ENCODE assay signal across 23 mouse cellular contexts in genomic region chr11:95994151-95994550, GRCm38 (mm10). TPM values are rescaled to one million over a fixed set of nuclear protein-coding genes. Genes with fewer than 3 reads are reported as not detected.
DNase-seq lines count a peak whose midpoint lies in the region; ATAC-seq and TF ChIP-seq lines count a peak whose summit lies in the region.
"Had no signal": no experiment of that assay in that cellular context is flagged by ENCODE, and none has a peak within 500 bp of the region (broad histone marks: within the 10 kb centered on the region; RNA-seq: fewer than 3 reads in every experiment).

No protein-coding gene starts in this region.

- no peak overlapping the region for H3K4me2 ChIP-seq in kidney, embryonic 15.5 days
- no peak overlapping the region for H3K4me2 ChIP-seq in embryonic facial prominence, embryonic 12.5 days (replicated peaks)
- H3K4me2 ChIP-seq: forebrain, embryonic 15.5 days; heart, embryonic 15.5 days; liver, embryonic 12.5 days; neural tube, embryonic 12.5 days had no signal

- H3K9ac ChIP-seq in kidney, embryonic 15.5 days, result 0 out of 2 replicates have a peak overlapping the region, but pooled peaks have one; percentile 8
- no peak overlapping the region for H3K9ac ChIP-seq in ES-Bruce4 (ENCODE audit: low read depth, poor library complexity, severe bottlenecking)
- no peak overlapping the region for H3K9ac ChIP-seq in embryonic facial prominence, embryonic 12.5 days
- H3K9ac ChIP-seq: forebrain, embryonic 15.5 days; heart, embryonic 15.5 days; liver, embryonic 12.5 days; neural tube, embryonic 12.5 days had no signal

- H3K27me3 ChIP-seq in kidney, embryonic 15.5 days, result no peaks in the 10 kb centered on the region
- no peaks in the 10 kb centered on the region for H3K27me3 ChIP-seq in E14TG2a.4 (ENCODE audit: insufficient read depth, low read length)
- no peaks in the 10 kb centered on the region for H3K27me3 ChIP-seq in ES-Bruce4 (ENCODE audit: control insufficient read depth, insufficient read depth, low read length, poor library complexity, severe bottlenecking)
- H3K27me3 ChIP-seq in embryonic facial prominence, embryonic 12.5 days, result no peaks in the 10 kb centered on the region
- H3K27me3 ChIP-seq: forebrain, embryonic 15.5 days; heart, embryonic 15.5 days; liver, embryonic 12.5 days; neural tube, embryonic 12.5 days had no signal

- ATAC-seq in kidney, embryonic 15.5 days (replicated peaks; ENCODE audit: low FRiP score), result no peak
- ATAC-seq in embryonic facial prominence, embryonic 12.5 days (ENCODE audit: insufficient number of reproducible peaks, insufficient read depth, low FRiP score, low TSS enrichment), result no peak
- ATAC-seq: forebrain, embryonic 15.5 days; liver, embryonic 12.5 days had no signal

- no peak for DNase-seq in kidney, adult 9 months
- DNase-seq in left cerebral cortex, postnatal 10 days (ENCODE audit: extremely low spot score in 1 of 2, low spot score in 2 of 2), result no peak
- no peak for DNase-seq in adrenal gland, adult 8-10 months
- DNase-seq: adrenal gland, postnatal 36 days; cerebellum, adult 9-11 months; kidney, postnatal 36 days; right cerebral cortex, postnatal 14 days; thymus, postnatal 14 days had no signal

- intact Hi-C loops in left cerebral cortex, postnatal 10 days (cut with DNase I), result no loop called here

- no peak overlapping the region for H3K4me3 ChIP-seq in kidney, embryonic 15.5 days (replicated peaks)
- peak overlapping the region; percentile 57; the same call in 1 of the 2 replicates for H3K4me3 ChIP-seq in E14TG2a.4 (replicated peaks; ENCODE audit: low read length)
- 0 out of 2 replicates have a peak overlapping the region, but pooled peaks have one; percentile 8 for H3K4me3 ChIP-seq in ES-Bruce4 (ENCODE audit: low read depth, low read length)
- no peak overlapping the region for H3K4me3 ChIP-seq in embryonic facial prominence, embryonic 12.5 days
- H3K4me3 ChIP-seq: forebrain, embryonic 15.5 days; heart, embryonic 15.5 days; liver, embryonic 12.5 days; megakaryocyte, embryonic 14.5 days; neural tube, embryonic 12.5 days had no signal

- TF ChIP-seq EP300 in ES-Bruce4 (IDR thresholded peaks at IDR 0.05; ENCODE audit: insufficient read depth, low read depth, low read length), result no peak

- no peak for TF ChIP-seq POLR2A in ES-Bruce4 (IDR thresholded peaks at IDR 0.05; ENCODE audit: insufficient read depth, low read length)

- H3K27ac ChIP-seq in kidney, embryonic 15.5 days, result peak overlapping the region; percentile 97; the same call in 1 of the 2 replicates
- H3K27ac ChIP-seq in ES-Bruce4 (ENCODE audit: insufficient read depth, low read length), result peak overlapping the region; percentile 94
- 0 out of 2 replicates have a peak overlapping the region, but pooled peaks have one; percentile 23 for H3K27ac ChIP-seq in embryonic facial prominence, embryonic 12.5 days
- H3K27ac ChIP-seq: forebrain, embryonic 15.5 days; heart, embryonic 15.5 days; liver, embryonic 12.5 days; neural tube, embryonic 12.5 days had no signal

- peaks cover 40% of the 10 kb centered on the region for H3K36me3 ChIP-seq in kidney, embryonic 15.5 days
- H3K36me3 ChIP-seq in E14TG2a.4 (ENCODE audit: insufficient read depth, low read length) (peaks cover 81% of the 10 kb centered on the region), ES-Bruce4 (ENCODE audit: control insufficient read depth, insufficient read depth, low read length, poor library complexity, severe bottlenecking) (peaks cover 28% of the 10 kb centered on the region)
- H3K36me3 ChIP-seq in embryonic facial prominence, embryonic 12.5 days, result peaks cover 14% of the 10 kb centered on the region
- H3K36me3 ChIP-seq: forebrain, embryonic 15.5 days; heart, embryonic 15.5 days had no signal

- peaks cover 67% of the 10 kb centered on the region for H3K4me1 ChIP-seq in kidney, embryonic 15.5 days
- H3K4me1 ChIP-seq in E14TG2a.4 (replicated peaks; ENCODE audit: low read depth, low read length) (peaks cover 84% of the 10 kb centered on the region), ES-Bruce4 (ENCODE audit: control insufficient read depth, insufficient read depth, low read length) (peaks cover 4% of the 10 kb centered on the region)
- H3K4me1 ChIP-seq in embryonic facial prominence, embryonic 12.5 days, result peaks cover 61% of the 10 kb centered on the region
- H3K4me1 ChIP-seq: megakaryocyte, embryonic 14.5 days had no signal

- TF ChIP-seq CTCF in E14TG2a.4 (conservative IDR thresholded peaks at IDR 0.05; ENCODE audit: low read length) (peak; percentile 50), ES-Bruce4 (IDR thresholded peaks at IDR 0.05; ENCODE audit: low read depth, low read length) (peak; percentile 9)

- no peaks in the 10 kb centered on the region for H3K9me3 ChIP-seq in kidney, embryonic 15.5 days (replicated peaks)
- H3K9me3 ChIP-seq in E14TG2a.4 (ENCODE audit: low read length) (peaks cover 29% of the 10 kb centered on the region), ES-Bruce4 (replicated peaks; ENCODE audit: control insufficient read depth, insufficient read depth, low read length, poor library complexity, severe bottlenecking) (peaks cover 36% of the 10 kb centered on the region)
- no peaks in the 10 kb centered on the region for H3K9me3 ChIP-seq in embryonic facial prominence, embryonic 12.5 days
- H3K9me3 ChIP-seq: forebrain, embryonic 15.5 days; heart, embryonic 15.5 days; liver, embryonic 12.5 days had no signal

- WGBS in kidney, embryonic 15.5 days, result 96% methylated on average over 8 of the region's 8 CpGs
- WGBS in embryonic facial prominence, embryonic 12.5 days, result 88% methylated on average over 8 of the region's 8 CpGs

RNA-seq across cellular contexts. Expression of gene Igf2bp1, which starts 11.6 kb away (rescaled TPM):
- 53.8 and 57.9 TPM in 2 replicates for polyA plus RNA-seq in kidney, embryonic 15.5 days (2015; fragmentation: Nextera tagmentation; extraction: Ambion mirVana)
- 379 and 392 TPM in 2 replicates for polyA plus RNA-seq in ES-Bruce4 (2011; ENCODE audit: insufficient read depth, insufficient read length, low read depth, missing spikeins)
- polyA plus RNA-seq in embryonic facial prominence, embryonic 12.5 days (2016; fragmentation: Nextera tagmentation; extraction: Ambion mirVana), result 89.6 and 95.3 TPM in 2 replicates
- under 1 TPM; 0.10 to 0.75 TPM for total RNA-seq in left cerebral cortex, postnatal 10 days (2021)
- total RNA-seq in adrenal gland, adult 8-10 months (2022), result under 1 TPM; 0.26 to 0.83 (median 0.43) TPM
- total RNA-seq: hematopoietic stem cell, adult 5-6 weeks; monocyte, adult 5-6 weeks had no signal

RNA-seq across cellular contexts. Expression of gene Gip, which starts 30.2 kb away (rescaled TPM):
- polyA plus RNA-seq in kidney, embryonic 15.5 days (2015; fragmentation: Nextera tagmentation; extraction: Ambion mirVana), result not detected in 2 replicates
- not detected in 2 replicates for polyA plus RNA-seq in ES-Bruce4 (2011; ENCODE audit: insufficient read depth, insufficient read length, low read depth, missing spikeins)
- not detected in 2 replicates for polyA plus RNA-seq in embryonic facial prominence, embryonic 12.5 days (2016; fragmentation: Nextera tagmentation; extraction: Ambion mirVana)
- total RNA-seq in left cerebral cortex, postnatal 10 days (2021), result not detected
- total RNA-seq in adrenal gland, adult 8-10 months (2022), result not detected
- total RNA-seq: adrenal gland, postnatal 36 days; hematopoietic stem cell, adult 5-6 weeks; layer of hippocampus, postnatal 14 days; left cerebral cortex, postnatal 36 days; monocyte, adult 5-6 weeks had no signal
- polyA plus RNA-seq: forebrain, embryonic 15.5 days; gonadal fat pad, adult 2 months; heart, embryonic 15.5 days; liver, embryonic 12.5 days; lung, embryonic 16.5 days; neural tube, embryonic 12.5 days had no signal

RNA-seq across cellular contexts. Expression of gene Snf8, which starts 40.5 kb away (rescaled TPM):
- polyA plus RNA-seq in kidney, embryonic 15.5 days (2015; fragmentation: Nextera tagmentation; extraction: Ambion mirVana), result 98.3 and 99.0 TPM in 2 replicates
- 56.1 and 62.1 TPM in 2 replicates for polyA plus RNA-seq in ES-Bruce4 (2011; ENCODE audit: insufficient read depth, insufficient read length, low read depth, missing spikeins)
- polyA plus RNA-seq in embryonic facial prominence, embryonic 12.5 days (2016; fragmentation: Nextera tagmentation; extraction: Ambion mirVana), result 105 and 106 TPM in 2 replicates
- 10 to 100 TPM; 87.1 to 96.3 TPM for total RNA-seq in left cerebral cortex, postnatal 10 days (2021)
- total RNA-seq in adrenal gland, adult 8-10 months (2022), result 10 to 100 TPM; 77.6 to 95.6 (median 86.3) TPM

Comparison
In these comparisons a context has a peak if more than half of its experiments do, and no peak if none do; other contexts are left out.
1. H3K27ac ChIP-seq: peak in every context shown above with its lines; median percentile 97 in kidney, embryonic 15.5 days; 94 in ES-Bruce4; 23 in embryonic facial prominence, embryonic 12.5 days.
2. H3K4me3 ChIP-seq: peak in E14TG2a.4 (single experiment) and ES-Bruce4 (single experiment); none in kidney, embryonic 15.5 days (single experiment) and embryonic facial prominence, embryonic 12.5 days (single experiment).